ENCODE assay signal across 17 mouse cellular contexts in the genomic region with DNA sequence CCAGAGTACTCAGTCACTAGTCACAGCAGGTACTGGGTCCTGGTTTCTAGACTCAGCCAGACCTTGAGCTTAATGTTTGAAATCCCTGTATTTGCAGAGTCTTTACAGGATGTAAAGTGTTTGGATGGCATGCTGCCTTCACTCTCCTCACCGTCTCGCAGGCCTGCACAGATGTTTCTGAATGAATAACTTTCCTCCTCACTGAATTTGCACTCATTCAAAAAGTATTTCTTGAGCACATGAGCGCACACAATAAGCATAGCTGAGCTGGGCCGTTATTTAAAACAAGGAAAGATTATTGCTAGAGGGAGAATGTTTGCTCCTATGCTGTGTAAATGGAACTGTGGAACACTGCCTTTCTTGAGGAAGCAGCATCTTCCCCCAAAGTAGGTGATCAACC. TPM values are rescaled to one million over a fixed set of nuclear protein-coding genes. Genes with fewer than 3 reads are reported as not detected.
DNase-seq lines count a peak whose midpoint lies in the region; ATAC-seq and TF ChIP-seq lines count a peak whose summit lies in the region.
"Had no signal": no experiment of that assay in that cellular context is flagged by ENCODE, and none has a peak within 500 bp of the region (broad histone marks: within the 10 kb centered on the region; RNA-seq: fewer than 3 reads in every experiment).

No protein-coding gene starts in this region.

- ATAC-seq in midbrain, embryonic 12.5 days (ENCODE audit: low FRiP score, low read depth), result no peak
- ATAC-seq in midbrain, embryonic 11.5 days (ENCODE audit: low FRiP score), result no peak
- peak; percentile 66 for ATAC-seq in Patski
- no peak for ATAC-seq in hindbrain, embryonic 13.5 days (ENCODE audit: low FRiP score)
- ATAC-seq in midbrain, postnatal 0 days (ENCODE audit: low FRiP score), result no peak

- 46% methylated on average over 4 of the region's 4 CpGs for WGBS in midbrain, embryonic 12.5 days
- 56% methylated on average over 4 of the region's 4 CpGs for WGBS in midbrain, embryonic 11.5 days
- WGBS in hindbrain, embryonic 13.5 days, result 34% methylated on average over 4 of the region's 4 CpGs
- 42% methylated on average over 4 of the region's 4 CpGs for WGBS in midbrain, postnatal 0 days

- in situ Hi-C loops in Patski (cut with MboI; ENCODE audit: low pct_unique_long_range_greater_than_20kb), result no loop called here

- H3K27ac ChIP-seq in midbrain, embryonic 12.5 days (replicated peaks), result no peak overlapping the region
- no peak overlapping the region for H3K27ac ChIP-seq in midbrain, embryonic 11.5 days (ENCODE audit: low read depth, low read length)
- H3K27ac ChIP-seq in hindbrain, embryonic 13.5 days, result no peak overlapping the region
- no peak overlapping the region for H3K27ac ChIP-seq in midbrain, postnatal 0 days (ENCODE audit: low read depth, low read length)
- H3K27ac ChIP-seq: limb, embryonic 15.5 days had no signal

- peak overlapping the region; percentile 17 for H3K4me2 ChIP-seq in midbrain, embryonic 12.5 days (replicated peaks)
- H3K4me2 ChIP-seq in midbrain, embryonic 11.5 days, result no peak overlapping the region
- H3K4me2 ChIP-seq in hindbrain, embryonic 13.5 days, result peak overlapping the region; percentile 97
- H3K4me2 ChIP-seq in midbrain, postnatal 0 days (ENCODE audit: low read depth, low read length, poor library complexity, severe bottlenecking), result peak overlapping the region; percentile 85
- H3K4me2 ChIP-seq: limb, embryonic 15.5 days had no signal

- H3K9ac ChIP-seq in midbrain, embryonic 12.5 days (replicated peaks), result no peak overlapping the region
- no peak overlapping the region for H3K9ac ChIP-seq in midbrain, embryonic 11.5 days (ENCODE audit: low read length)
- H3K9ac ChIP-seq in hindbrain, embryonic 13.5 days, result peak overlapping the region; percentile 49; the same call in 1 of the 2 replicates
- no peak overlapping the region for H3K9ac ChIP-seq in midbrain, postnatal 0 days (replicated peaks; ENCODE audit: low read length, poor library complexity, severe bottlenecking)
- H3K9ac ChIP-seq: limb, embryonic 15.5 days had no signal

- H3K9me3 ChIP-seq in midbrain, embryonic 12.5 days, result no peaks in the 10 kb centered on the region
- no peaks in the 10 kb centered on the region for H3K9me3 ChIP-seq in midbrain, embryonic 11.5 days (ENCODE audit: control insufficient read depth, low read length)
- H3K9me3 ChIP-seq in hindbrain, embryonic 13.5 days, result no peaks in the 10 kb centered on the region
- no peaks in the 10 kb centered on the region for H3K9me3 ChIP-seq in midbrain, postnatal 0 days (ENCODE audit: low read length)
- H3K9me3 ChIP-seq: limb, embryonic 15.5 days had no signal

- peaks cover 12% of the 10 kb centered on the region for H3K4me1 ChIP-seq in midbrain, embryonic 12.5 days
- peaks cover 3% of the 10 kb centered on the region; the same call in 1 of the 2 replicates for H3K4me1 ChIP-seq in midbrain, embryonic 11.5 days (ENCODE audit: control insufficient read depth, insufficient read depth, low read length)
- H3K4me1 ChIP-seq in hindbrain, embryonic 13.5 days (replicated peaks), result peaks cover 23% of the 10 kb centered on the region
- H3K4me1 ChIP-seq in midbrain, postnatal 0 days (ENCODE audit: insufficient read depth, low read length), result no peaks in the 10 kb centered on the region

- peaks cover 35% of the 10 kb centered on the region for H3K27me3 ChIP-seq in midbrain, embryonic 12.5 days
- peaks cover 14% of the 10 kb centered on the region for H3K27me3 ChIP-seq in midbrain, embryonic 11.5 days (ENCODE audit: control insufficient read depth, insufficient read depth, low read length)
- H3K27me3 ChIP-seq in Patski, result peaks cover 8% of the 10 kb centered on the region
- H3K27me3 ChIP-seq in hindbrain, embryonic 13.5 days, result peaks cover 5% of the 10 kb centered on the region; the same call in 1 of the 2 replicates
- H3K27me3 ChIP-seq in midbrain, postnatal 0 days (ENCODE audit: insufficient read depth, low read length), result no peaks in the 10 kb centered on the region

- 0 out of 2 replicates have a peak overlapping the region, but pooled peaks have one; percentile 12 for H3K4me3 ChIP-seq in midbrain, embryonic 12.5 days
- H3K4me3 ChIP-seq in midbrain, embryonic 11.5 days (ENCODE audit: low read depth, low read length), result no peak overlapping the region
- peak overlapping the region; percentile 80 for H3K4me3 ChIP-seq in hindbrain, embryonic 13.5 days
- H3K4me3 ChIP-seq in midbrain, postnatal 0 days (ENCODE audit: low read depth, low read length), result peak overlapping the region; percentile 84
- H3K4me3 ChIP-seq: limb, embryonic 15.5 days had no signal

- no peaks in the 10 kb centered on the region for H3K36me3 ChIP-seq in midbrain, embryonic 12.5 days
- H3K36me3 ChIP-seq in midbrain, embryonic 11.5 days (ENCODE audit: control insufficient read depth, insufficient read depth, low read length), result no peaks in the 10 kb centered on the region
- H3K36me3 ChIP-seq in hindbrain, embryonic 13.5 days, result no peaks in the 10 kb centered on the region
- no peaks in the 10 kb centered on the region for H3K36me3 ChIP-seq in midbrain, postnatal 0 days (ENCODE audit: insufficient read depth, low read length)
- H3K36me3 ChIP-seq: limb, embryonic 15.5 days had no signal

- TF ChIP-seq CTCF in Patski (IDR thresholded peaks at IDR 0.05), result no peak
- TF ChIP-seq CTCF in midbrain, postnatal 0 days (IDR thresholded peaks at IDR 0.05), result no peak

- POLR2A ChIA-PET in Patski (lab: Charles Lee), result no interaction called here

- CTCF ChIA-PET in Patski (lab: Charles Lee), result interaction anchor here (1.5 kb wide), 1 partner anchor 10 kb away, joined by 4 read pairs; no protein-coding TSS in a partner anchor

- DNase-seq in midbrain, embryonic 11.5 days (ENCODE audit: low spot score, missing footprints), result no peak
- no peak for DNase-seq in Patski (ENCODE audit: low read depth, low spot score)
- no peak for DNase-seq in midbrain, postnatal 0 days (ENCODE audit: low spot score)
- DNase-seq in spleen, postnatal 10 days (ENCODE audit: low spot score in 2 of 2), result no peak
- DNase-seq in right cerebral cortex, adult 2 months (ENCODE audit: low spot score in 2 of 2), result no peak
- no peak for DNase-seq in lung, postnatal 36 days
- DNase-seq: adrenal gland, postnatal 36 days; cerebellum, adult 9-11 months; gastrocnemius, postnatal 36 days; kidney, postnatal 4 days; layer of hippocampus, postnatal 36 days; lung, postnatal 14 days; thymus, postnatal 4 days had no signal

RNA-seq across cellular contexts. Expression of gene Hs3st5, which starts 2.9 kb away (rescaled TPM):
- polyA plus RNA-seq in midbrain, embryonic 12.5 days (2016; fragmentation: Nextera tagmentation; extraction: Ambion mirVana), result 7.1 and 7.6 TPM in 2 replicates
- 2.2 and 2.6 TPM in 2 replicates for polyA plus RNA-seq in midbrain, embryonic 11.5 days (2014; fragmentation: Nextera tagmentation; extraction: Ambion mirVana)
- polyA plus RNA-seq in Patski (2021), result 0.17 TPM
- 24.4 and 25.2 TPM in 2 replicates for polyA plus RNA-seq in hindbrain, embryonic 13.5 days (2015; fragmentation: Nextera tagmentation; extraction: Ambion mirVana)
- 38.6 and 46.7 TPM in 2 replicates for total RNA-seq in midbrain, postnatal 0 days (2014; rRNA removed)
- polyA plus RNA-seq in midbrain, postnatal 0 days (2015; fragmentation: Nextera tagmentation; extraction: Ambion mirVana), result 23.5 and 24.6 TPM in 2 replicates
- total RNA-seq: megakaryocyte-erythroid progenitor cell, adult 5-6 weeks had no signal
